Mouse (Mus musculus) midbrain, embryonic 11.5 days (tissue): ENCODE results near the gene Prkar1b. TPM values are rescaled to one million over a fixed set of nuclear protein-coding genes. Genes with fewer than 3 reads are reported as not detected.

Experiments used
- ATAC-seq: fragments of 200-750 bp; cut with Nextera tagmentation; 2 replicates; pipeline ENCODE4 v1.8.0; 2017; ENCODE audit warnings: moderate TSS enrichment, moderate library complexity; ENCODE audit not compliant: low FRiP score
- DNase-seq: peaks from one replicate; pipeline ENCODE4 v3.0.0; 2015; ENCODE audit warnings: low spot score; ENCODE audit errors: missing footprints
- H3K27ac ChIP-seq: fragments of 300-500 bp; sonication (generic); 2 replicates; pipeline ENCODE4 v1.5.1; 2014; ENCODE audit warnings: low read depth, low read length
- H3K27me3 ChIP-seq: fragments of 300-500 bp; sonication (generic); 2 replicates; pipeline ENCODE4 v1.6.1; 2014; ENCODE audit warnings: mild to moderate bottlenecking, low read length, moderate library complexity, mixed read lengths; ENCODE audit not compliant: control insufficient read depth, insufficient read depth
- H3K36me3 ChIP-seq: fragments of 300-500 bp; sonication (generic); 2 replicates; pipeline ENCODE4 v1.6.1; 2014; ENCODE audit warnings: mild to moderate bottlenecking, low read length, moderate library complexity, mixed read lengths; ENCODE audit not compliant: control insufficient read depth, insufficient read depth
- H3K4me1 ChIP-seq: fragments of 300-500 bp; sonication (generic); 2 replicates; pipeline ENCODE4 v1.6.1; 2014; ENCODE audit warnings: low read length; ENCODE audit not compliant: control insufficient read depth, insufficient read depth
- H3K4me2 ChIP-seq: fragments of 300-500 bp; sonication (generic); 2 replicates; pipeline ENCODE4 v1.6.1; 2014; ENCODE audit warnings: mild to moderate bottlenecking, moderate library complexity
- H3K4me3 ChIP-seq: fragments of 300-500 bp; sonication (generic); 2 replicates; pipeline ENCODE4 v1.5.1; 2014; ENCODE audit warnings: low read depth, low read length
- H3K9ac ChIP-seq: fragments of 300-500 bp; sonication (generic); 2 replicates; pipeline ENCODE4 v1.6.1; 2014; ENCODE audit warnings: low read length
- H3K9me3 ChIP-seq: fragments of 300-500 bp; sonication (generic); 2 replicates; pipeline ENCODE4 v1.6.1; 2016; ENCODE audit warnings: low read length; ENCODE audit not compliant: control insufficient read depth
- WGBS: fragments of 180-500 bp; shearing (Covaris S2); extraction: QIAGEN DNeasy Blood & Tissue Kit; methylation state at CpG from one replicate; pipeline ENCODE4 v1.1.7; 2014; 5-methylcytosine and 5-hydroxymethylcytosine counted together
- polyA plus RNA-seq: library from polyadenylated mRNA; unstranded; fragments of >200 nt; fragmentation: Nextera tagmentation; extraction: Ambion mirVana; gene quantifications from 2 replicates; pipeline ENCODE4 v1.2.1, GENCODE M21; 2014

Prkar1b gene
- polyA plus RNA-seq, 1 experiment from 2014 or later, result 20.2 TPM

DNA sequence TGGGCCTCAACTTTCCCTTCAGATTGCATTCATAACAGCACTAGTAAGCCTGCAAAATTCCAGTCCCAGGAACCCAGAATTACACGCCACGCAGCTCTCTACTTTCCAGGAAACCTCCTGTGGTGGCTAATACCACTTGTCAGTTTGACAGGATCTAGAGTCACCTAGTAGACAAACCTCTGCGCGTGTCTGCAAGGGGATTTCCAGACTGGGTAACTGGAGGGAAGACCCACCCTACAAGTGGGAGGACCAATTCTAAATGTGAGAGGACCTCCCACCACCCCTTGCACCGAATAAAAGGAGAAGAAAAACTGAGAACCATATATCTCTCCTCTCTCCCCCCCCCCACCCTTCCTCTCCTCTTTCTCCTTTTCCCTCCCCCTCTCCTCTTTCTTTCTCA lies 103.2 kb downstream of the Prkar1b start:
- WGBS, result 78% methylated on average over 5 of the region's 5 CpGs
- no peak for ATAC-seq
- no peaks in the 10 kb centered on the region for H3K27me3 ChIP-seq

GRCm38 (mm10) chr5:139043546-139043945 lies 106.3 kb downstream of the Prkar1b start:
- H3K27ac ChIP-seq, result no peak overlapping the region
- DNase-seq (no peak), ATAC-seq (no peak)
- H3K9ac ChIP-seq, result no peak overlapping the region
- H3K4me2 ChIP-seq, result no peak overlapping the region
- H3K4me3 ChIP-seq, result no peak overlapping the region
- no peaks in the 10 kb centered on the region for H3K27me3 ChIP-seq
- 77% methylated on average over 4 of the region's 4 CpGs for WGBS
- no peaks in the 10 kb centered on the region for H3K36me3 ChIP-seq
- H3K4me1 ChIP-seq, result no peaks in the 10 kb centered on the region
- no peaks in the 10 kb centered on the region for H3K9me3 ChIP-seq

More for the DNA sequence above, 103.2 kb downstream of the Prkar1b start:
- Histone ChIP-seq H3K9ac (no peak overlapping the region), H3K9me3 (no peaks in the 10 kb centered on the region), H3K36me3 (no peaks in the 10 kb centered on the region), H3K27ac (no peak overlapping the region), H3K4me2 (no peak overlapping the region), H3K4me1 (no peaks in the 10 kb centered on the region), H3K4me3 (no peak overlapping the region)
- DNase-seq, result no peak

GRCm38 (mm10) chr5:139042299-139042698 lies 107.5 kb downstream of the Prkar1b start:
- no peaks in the 10 kb centered on the region for H3K27me3 ChIP-seq
- no peaks in the 10 kb centered on the region for H3K36me3 ChIP-seq
- no peak overlapping the region for H3K9ac ChIP-seq
- H3K4me2 ChIP-seq, result no peak overlapping the region
- H3K9me3 ChIP-seq, result no peaks in the 10 kb centered on the region
- no peak overlapping the region for H3K4me3 ChIP-seq
- H3K4me1 ChIP-seq, result no peaks in the 10 kb centered on the region
- ATAC-seq, result no peak
- 87% methylated on average over 12 of the region's 12 CpGs for WGBS
- DNase-seq, result no peak
- no peak overlapping the region for H3K27ac ChIP-seq

GRCm38 (mm10) chr5:139035171-139035570 lies 114.6 kb downstream of the Prkar1b start:
- peaks cover 5% of the 10 kb centered on the region for H3K4me1 ChIP-seq
- H3K4me3 ChIP-seq, result no peak overlapping the region
- no peaks in the 10 kb centered on the region for H3K9me3 ChIP-seq
- 75% methylated on average over 2 of the region's 2 CpGs for WGBS
- ATAC-seq (no peak), DNase-seq (no peak)
- no peaks in the 10 kb centered on the region for H3K36me3 ChIP-seq
- no peak overlapping the region for H3K27ac ChIP-seq
- no peak overlapping the region for H3K9ac ChIP-seq
- no peak overlapping the region for H3K4me2 ChIP-seq
- no peaks in the 10 kb centered on the region for H3K27me3 ChIP-seq

DNA sequence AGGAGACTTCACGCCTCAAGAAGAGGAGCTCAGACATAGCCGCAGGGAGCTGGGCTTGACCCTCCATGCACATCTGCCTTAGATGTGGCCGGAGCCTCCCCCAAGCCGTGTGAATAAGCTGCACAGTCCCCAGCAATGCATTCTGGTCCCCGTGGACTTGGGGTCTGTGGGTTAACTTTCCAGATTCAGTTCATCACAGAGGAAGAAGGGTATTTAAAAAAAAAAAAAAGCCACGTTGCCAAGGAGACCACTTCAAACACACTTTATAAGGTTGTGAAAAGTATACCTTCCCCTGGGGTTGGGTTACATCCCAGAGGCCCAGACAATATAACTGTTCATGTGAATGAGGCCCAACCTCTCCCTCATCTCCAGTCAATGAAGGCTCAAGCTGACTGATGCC lies 115.1 kb downstream of the Prkar1b start:
- no peaks in the 10 kb centered on the region for H3K27me3 ChIP-seq
- DNase-seq (no peak), ATAC-seq (no peak)
- H3K9ac ChIP-seq, result no peak overlapping the region
- no peaks in the 10 kb centered on the region for H3K36me3 ChIP-seq
- no peak overlapping the region for H3K27ac ChIP-seq
- WGBS, result 50% methylated on average over 6 of the region's 6 CpGs
- no peaks in the 10 kb centered on the region for H3K9me3 ChIP-seq
- no peak overlapping the region for H3K4me2 ChIP-seq
- H3K4me3 ChIP-seq, result no peak overlapping the region
- peaks cover 5% of the 10 kb centered on the region for H3K4me1 ChIP-seq

- Histone ChIP-seq H3K9ac (no peak overlapping the region), H3K4me2 (no peak overlapping the region), H3K9me3 (no peaks in the 10 kb centered on the region), H3K4me3 (no peak overlapping the region), H3K36me3 (no peaks in the 10 kb centered on the region), H3K27me3 (no peaks in the 10 kb centered on the region), H3K27ac (no peak overlapping the region), H3K4me1 (peaks cover 5% of the 10 kb centered on the region)
- DNase-seq (no peak), ATAC-seq (no peak)
- 38% methylated on average over 14 of the region's 14 CpGs for WGBS
These were observed 116.1 kb downstream of the Prkar1b start for GRCm38 (mm10) chr5:139033406-139034317.

DNA sequence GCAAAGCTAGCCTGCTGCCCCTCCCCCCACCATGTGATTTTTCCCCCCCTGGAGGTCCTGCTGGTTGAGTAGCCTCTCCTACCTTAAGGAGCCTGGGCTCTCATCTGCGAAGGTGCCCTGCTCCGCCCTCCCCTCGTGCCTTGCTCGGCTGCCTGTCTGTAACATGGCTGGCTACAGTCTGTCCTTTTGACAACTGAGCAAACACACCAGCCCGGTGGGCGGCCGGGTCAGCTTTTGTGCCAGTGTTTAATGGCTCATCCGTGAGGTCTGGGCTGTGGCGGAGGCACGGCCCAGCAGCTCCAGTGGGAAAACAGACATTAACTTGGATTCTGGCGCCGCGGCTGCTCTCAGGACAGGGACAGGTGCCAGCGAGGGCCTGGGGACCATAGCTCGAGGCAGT lies 122.2 kb downstream of the Prkar1b start:
- Histone ChIP-seq H3K4me2 (no peak overlapping the region), H3K36me3 (no peaks in the 10 kb centered on the region), H3K9ac (no peak overlapping the region), H3K4me1 (peaks cover 3% of the 10 kb centered on the region; the same call in 1 of the 2 replicates), H3K4me3 (no peak overlapping the region), H3K27ac (no peak overlapping the region), H3K9me3 (no peaks in the 10 kb centered on the region), H3K27me3 (no peaks in the 10 kb centered on the region)
- WGBS, result 43% methylated on average over 15 of the region's 15 CpGs
- ATAC-seq (no peak), DNase-seq (no peak)

DNA sequence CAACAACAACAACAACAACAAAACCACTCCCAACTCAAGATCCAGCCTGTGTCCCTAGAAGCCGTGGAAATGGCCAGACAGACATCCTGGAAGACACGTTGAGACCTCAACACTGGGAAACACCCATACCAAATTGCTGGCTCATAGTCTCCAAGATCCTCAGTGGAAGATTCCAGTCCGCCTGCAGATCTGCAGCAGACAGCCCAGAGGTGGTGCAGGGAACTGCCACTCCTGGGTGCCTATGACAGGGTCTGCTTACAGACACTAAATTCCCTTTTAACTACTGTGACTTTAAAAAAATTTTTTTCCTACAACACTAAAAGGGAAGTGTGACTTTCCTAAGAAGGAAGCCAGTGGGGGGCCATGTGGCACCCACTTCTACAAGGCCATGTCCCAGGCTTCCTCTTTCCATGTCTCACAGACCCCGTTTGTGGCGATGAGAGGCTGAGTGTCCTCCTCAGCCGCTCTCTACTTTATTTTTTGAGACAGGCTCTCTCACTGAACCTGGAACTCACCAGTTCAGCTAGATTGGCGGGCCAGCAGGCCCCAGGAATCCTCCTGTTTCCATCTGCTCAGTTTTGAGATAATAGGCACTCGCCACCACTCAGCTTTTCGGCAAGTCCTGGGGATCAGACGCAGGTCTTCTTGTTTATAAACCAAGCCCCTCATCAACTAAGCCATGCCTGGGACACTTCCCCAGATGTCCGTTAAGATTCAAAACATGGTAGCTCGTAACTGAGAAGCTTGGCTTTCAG lies 125.3 kb downstream of the Prkar1b start:
- Histone ChIP-seq H3K27me3 (no peaks in the 10 kb centered on the region), H3K4me3 (no peak overlapping the region), H3K9ac (no peak overlapping the region), H3K36me3 (no peaks in the 10 kb centered on the region), H3K4me1 (peaks cover 3% of the 10 kb centered on the region; the same call in 1 of the 2 replicates), H3K4me2 (no peak overlapping the region), H3K9me3 (no peaks in the 10 kb centered on the region), H3K27ac (no peak overlapping the region)
- WGBS, result 82% methylated on average over 12 of the region's 12 CpGs
- DNase-seq, result no peak
- ATAC-seq, result no peak

DNA sequence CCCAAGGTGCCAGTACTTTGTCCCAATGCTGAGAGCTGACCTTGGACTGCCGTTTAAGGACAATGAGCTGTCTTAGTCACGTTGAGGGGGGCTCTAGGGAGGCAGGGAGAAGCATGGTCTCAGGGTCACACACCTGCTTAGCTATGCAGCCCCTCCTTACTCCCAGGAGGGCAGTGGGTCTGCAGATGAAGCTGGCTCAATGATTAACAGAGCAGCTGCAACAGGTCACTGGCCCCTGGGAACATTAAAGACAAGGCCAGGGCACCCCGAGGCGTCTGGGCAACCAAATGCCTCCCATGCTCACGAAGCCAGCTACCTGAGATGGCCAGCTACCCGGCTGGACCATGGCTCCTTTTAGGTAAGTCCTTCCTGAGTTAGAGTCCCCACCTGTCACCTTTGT lies 129.2 kb downstream of the Prkar1b start:
- Histone ChIP-seq H3K4me3 (no peak overlapping the region), H3K4me2 (no peak overlapping the region), H3K36me3 (no peaks in the 10 kb centered on the region), H3K27me3 (no peaks in the 10 kb centered on the region), H3K4me1 (no peaks in the 10 kb centered on the region), H3K27ac (no peak overlapping the region), H3K9me3 (no peaks in the 10 kb centered on the region), H3K9ac (no peak overlapping the region)
- DNase-seq (no peak), ATAC-seq (no peak)
- WGBS, result 82% methylated on average over 6 of the region's 6 CpGs
